Mouse (Mus musculus): Measurements from ENCODE around the gene Dnm3.

The Dnm3 gene

GRCm38 (mm10) chr1:162477246-162478209 is at the start of gene Dnm3:
Gene Dnm3, minus strand, starts transcription at chr1:162478034.
- peak; percentile 81 to 85 for DNase-seq (ENCODE audit: low spot score in 2 of 2)

- no peak for DNase-seq (ENCODE audit: low spot score in 2 of 2)
Observed at GRCm38 (mm10) chr1:162515116-162515515, 37.3 kb upstream of the Dnm3 start.

- no peak for DNase-seq (ENCODE audit: low spot score in 2 of 2)
Observed at GRCm38 (mm10) chr1:162510013-162510356, 32.2 kb upstream of the Dnm3 start.

GRCm38 (mm10) chr1:162509329-162510012 is 31.6 kb upstream of the Dnm3 start:
- no peak for DNase-seq (ENCODE audit: low spot score in 2 of 2)

GRCm38 (mm10) chr1:162508211-162509005 is 30.6 kb upstream of the Dnm3 start:
- no peak for DNase-seq (ENCODE audit: low spot score in 2 of 2)

GRCm38 (mm10) chr1:162506516-162506915 is 28.7 kb upstream of the Dnm3 start:
- no peak for DNase-seq (ENCODE audit: low spot score in 2 of 2)

GRCm38 (mm10) chr1:162505649-162506048 is 27.8 kb upstream of the Dnm3 start:
- DNase-seq (ENCODE audit: low spot score in 2 of 2): no peak

- DNase-seq (ENCODE audit: low spot score in 2 of 2): no peak
Observed at GRCm38 (mm10) chr1:162476531-162477080, 1.2 kb downstream of the Dnm3 start.

- DNase-seq (ENCODE audit: low spot score in 2 of 2): no peak
Observed at GRCm38 (mm10) chr1:162472949-162473348, 4.9 kb downstream of the Dnm3 start.

- no peak for DNase-seq (ENCODE audit: low spot score in 2 of 2)
Observed at GRCm38 (mm10) chr1:162471089-162471488, 6.7 kb downstream of the Dnm3 start.

GRCm38 (mm10) chr1:162469752-162470280 is 8.0 kb downstream of the Dnm3 start:
- DNase-seq (ENCODE audit: low spot score in 2 of 2): no peak

- DNase-seq (ENCODE audit: low spot score in 2 of 2): no peak
Observed at GRCm38 (mm10) chr1:162463676-162464075, 14.2 kb downstream of the Dnm3 start.

- DNase-seq (ENCODE audit: low spot score in 2 of 2): no peak
Observed at GRCm38 (mm10) chr1:162458711-162459110, 19.1 kb downstream of the Dnm3 start.

GRCm38 (mm10) chr1:162456861-162457260 is 21.0 kb downstream of the Dnm3 start:
- DNase-seq (ENCODE audit: low spot score in 2 of 2): no peak

GRCm38 (mm10) chr1:162456406-162456805 is 21.4 kb downstream of the Dnm3 start:
- peak; percentile 28 to 36 for DNase-seq (ENCODE audit: low spot score in 2 of 2)

- no peak for DNase-seq (ENCODE audit: low spot score in 2 of 2)
Observed at GRCm38 (mm10) chr1:162453578-162453977, 24.3 kb downstream of the Dnm3 start.

- DNase-seq (ENCODE audit: low spot score in 2 of 2): no peak
Observed at GRCm38 (mm10) chr1:162453030-162453429, 24.8 kb downstream of the Dnm3 start.

GRCm38 (mm10) chr1:162449161-162449909 is 28.5 kb downstream of the Dnm3 start:
- DNase-seq (ENCODE audit: low spot score in 2 of 2): no peak

- no peak for DNase-seq (ENCODE audit: low spot score in 2 of 2)
Observed at GRCm38 (mm10) chr1:162444805-162445204, 33.0 kb downstream of the Dnm3 start.

GRCm38 (mm10) chr1:162439576-162439975 is 38.3 kb downstream of the Dnm3 start:
- DNase-seq (ENCODE audit: low spot score in 2 of 2): no peak

- DNase-seq (ENCODE audit: low spot score in 2 of 2): no peak
Observed at GRCm38 (mm10) chr1:162436672-162437071, 41.2 kb downstream of the Dnm3 start.

Measured in frontal cortex, postnatal 14 days (tissue).